Mouse (Mus musculus): Measurements from ENCODE around the gene Dhrs2. TPM values are rescaled to one million over a fixed set of nuclear protein-coding genes. Genes with fewer than 3 reads are reported as not detected.

The Dhrs2 gene
- polyA plus RNA-seq, 2 experiments = 0.34 TPM; not detected in 1

DNA sequence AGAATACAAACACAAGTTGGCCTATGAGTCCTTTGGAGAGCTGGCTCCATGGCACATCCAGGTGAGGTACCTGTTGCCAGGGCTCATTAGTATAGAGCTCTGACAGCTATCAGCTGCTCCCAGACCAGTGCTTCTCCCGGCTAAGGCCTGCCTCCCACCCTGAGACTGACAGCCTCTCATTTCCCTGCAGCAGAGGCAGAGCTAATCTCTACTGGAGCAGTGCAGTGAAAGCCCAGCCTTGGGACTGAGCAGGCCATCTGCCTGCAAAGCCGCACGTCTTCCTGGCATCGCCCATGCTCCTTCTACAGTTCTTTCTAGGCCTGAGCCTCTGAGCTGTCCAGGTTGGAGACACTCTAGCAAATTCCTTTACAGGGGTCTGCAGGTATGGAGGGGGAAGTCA is 51.2 kb downstream of the Dhrs2 start:
- no peak overlapping the region for H3K27ac ChIP-seq (replicated peaks; ENCODE audit: low read depth, low read length)
- no peak overlapping the region for H3K4me2 ChIP-seq (replicated peaks; ENCODE audit: low read depth, low read length, severe bottlenecking)
- H3K36me3 ChIP-seq (ENCODE audit: control insufficient read depth, insufficient read depth, low read length) = no peaks in the 10 kb centered on the region
- ATAC-seq (ENCODE audit: low FRiP score, low read depth) = no peak
- no peaks in the 10 kb centered on the region for H3K27me3 ChIP-seq (ENCODE audit: control insufficient read depth, insufficient read depth, low read length)
- TF ChIP-seq POLR2A (IDR thresholded peaks at IDR 0.05; ENCODE audit: borderline replicate concordance, extremely low read depth, insufficient read depth, insufficient read length) = no peak
- H3K4me3 ChIP-seq (replicated peaks; ENCODE audit: low read length) = no peak overlapping the region
- no peaks in the 10 kb centered on the region for H3K4me1 ChIP-seq (ENCODE audit: control insufficient read depth, insufficient read depth, low read length)
- H3K9me3 ChIP-seq (ENCODE audit: control insufficient read depth, low read length) = no peaks in the 10 kb centered on the region
- no peak for DNase-seq (ENCODE audit: low spot score)
- WGBS = 67% methylated on average over 4 of the region's 4 CpGs
- H3K9ac ChIP-seq (ENCODE audit: low read depth, low read length, severe bottlenecking) = no peak overlapping the region

DNA sequence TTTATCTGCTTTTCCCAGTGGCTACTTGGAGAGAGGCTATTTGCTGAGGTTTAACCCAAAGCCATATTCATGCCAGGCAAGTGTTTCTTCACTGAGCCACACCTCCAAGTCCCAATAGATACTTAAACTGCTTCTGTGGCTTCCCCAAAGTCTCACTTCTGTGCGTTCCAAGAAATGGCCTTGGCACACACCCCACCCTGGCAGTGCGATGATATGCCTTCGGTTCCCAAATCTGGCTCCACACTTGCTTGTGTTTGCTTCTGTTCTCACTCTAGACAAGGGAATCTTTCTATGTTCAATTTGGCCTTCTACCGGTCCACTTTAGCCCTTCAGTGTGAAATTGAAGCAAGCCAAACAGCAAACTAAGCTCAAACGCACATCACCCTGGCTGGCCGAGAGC is 53.0 kb downstream of the Dhrs2 start:
- no peak overlapping the region for H3K9ac ChIP-seq (ENCODE audit: low read depth, low read length, severe bottlenecking)

DNA sequence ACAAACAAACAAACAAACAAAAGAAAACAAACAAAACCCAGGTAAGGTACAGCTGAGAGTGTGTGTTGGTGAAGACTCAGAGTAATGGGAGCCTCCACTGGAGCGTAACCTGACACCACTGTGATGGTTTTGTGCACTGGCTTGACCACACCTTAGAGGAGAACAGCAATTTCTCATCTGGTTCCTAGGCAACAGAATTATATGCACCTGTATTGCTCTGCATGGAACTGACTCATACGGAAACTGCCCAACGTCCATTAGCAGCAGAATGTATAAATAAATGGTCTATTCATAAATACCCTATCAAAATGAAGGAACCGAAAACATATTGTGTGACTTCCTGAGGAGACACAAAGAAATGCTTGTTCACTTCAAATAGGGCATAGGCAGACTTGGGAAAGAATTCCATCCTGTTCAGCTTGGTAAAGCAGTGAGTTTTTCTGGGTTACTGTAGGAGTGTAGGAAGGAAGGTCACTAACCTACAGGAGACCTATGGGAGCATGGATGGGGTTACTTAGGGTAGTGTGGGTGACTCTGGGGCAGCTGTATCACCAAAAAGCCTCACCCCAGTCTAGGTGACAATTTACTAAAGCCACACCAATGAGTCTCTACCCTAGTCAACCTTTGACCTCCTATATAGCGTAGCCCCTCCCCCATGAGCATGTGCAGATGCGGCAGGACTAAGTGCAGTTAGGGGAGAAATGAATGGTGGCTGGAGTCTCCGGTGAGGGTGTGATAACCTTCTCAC is 57.7 kb downstream of the Dhrs2 start:
- Histone ChIP-seq H3K4me1 (ENCODE audit: control insufficient read depth, insufficient read depth, low read length) (no peaks in the 10 kb centered on the region; the same call in 1 of the 2 replicates), H3K36me3 (ENCODE audit: control insufficient read depth, insufficient read depth, low read length) (no peaks in the 10 kb centered on the region), H3K9ac (ENCODE audit: low read depth, low read length, severe bottlenecking) (no peak overlapping the region), H3K27ac (replicated peaks; ENCODE audit: low read depth, low read length) (no peak overlapping the region), H3K4me3 (replicated peaks; ENCODE audit: low read length) (no peak overlapping the region), H3K27me3 (ENCODE audit: control insufficient read depth, insufficient read depth, low read length) (no peaks in the 10 kb centered on the region), H3K4me2 (replicated peaks; ENCODE audit: low read depth, low read length, severe bottlenecking) (no peak overlapping the region), H3K9me3 (ENCODE audit: control insufficient read depth, low read length) (no peaks in the 10 kb centered on the region)
- ATAC-seq (ENCODE audit: low FRiP score, low read depth) (no peak), DNase-seq (ENCODE audit: low spot score) (no peak)
- WGBS = 62% methylated on average over 7 of the region's 7 CpGs
- TF ChIP-seq POLR2A (IDR thresholded peaks at IDR 0.05; ENCODE audit: borderline replicate concordance, extremely low read depth, insufficient read depth, insufficient read length) = no peak

More for the DNA sequence above, 53.0 kb downstream of the Dhrs2 start:
- ATAC-seq (ENCODE audit: low FRiP score, low read depth) (no peak), DNase-seq (ENCODE audit: low spot score) (no peak)
- Histone ChIP-seq H3K4me3 (replicated peaks; ENCODE audit: low read length) (no peak overlapping the region), H3K4me1 (ENCODE audit: control insufficient read depth, insufficient read depth, low read length) (no peaks in the 10 kb centered on the region; the same call in 1 of the 2 replicates), H3K36me3 (ENCODE audit: control insufficient read depth, insufficient read depth, low read length) (no peaks in the 10 kb centered on the region), H3K4me2 (replicated peaks; ENCODE audit: low read depth, low read length, severe bottlenecking) (no peak overlapping the region), H3K27me3 (ENCODE audit: control insufficient read depth, insufficient read depth, low read length) (no peaks in the 10 kb centered on the region), H3K27ac (replicated peaks; ENCODE audit: low read depth, low read length) (no peak overlapping the region), H3K9me3 (ENCODE audit: control insufficient read depth, low read length) (no peaks in the 10 kb centered on the region)
- TF ChIP-seq POLR2A (IDR thresholded peaks at IDR 0.05; ENCODE audit: borderline replicate concordance, extremely low read depth, insufficient read depth, insufficient read length) = no peak
- WGBS = 92% methylated on average over 6 of the region's 6 CpGs

Other genes starting within 250 kb of the Dhrs2 start
- not detected in 2 replicates for gene Gm17428, start 245.1 kb upstream of the Dhrs2 start, polyA plus RNA-seq (2012; rRNA removed)
- not detected in 2 replicates for gene Gm17428, start 245.1 kb upstream of the Dhrs2 start, polyA plus RNA-seq (2014; fragmentation: Nextera tagmentation; extraction: Ambion mirVana)
- 29.5 and 59.8 TPM in 2 replicates for gene Myh7, start 227.4 kb upstream of the Dhrs2 start, polyA plus RNA-seq (2012; rRNA removed)
- 40.0 and 55.3 TPM in 2 replicates for gene Myh7, start 227.4 kb upstream of the Dhrs2 start, polyA plus RNA-seq (2014; fragmentation: Nextera tagmentation; extraction: Ambion mirVana)
- gene Ngdn, start 206.6 kb upstream of the Dhrs2 start, polyA plus RNA-seq (2012; rRNA removed) = 43.2 and 62.6 TPM in 2 replicates
- gene Ngdn, start 206.6 kb upstream of the Dhrs2 start, polyA plus RNA-seq (2014; fragmentation: Nextera tagmentation; extraction: Ambion mirVana) = 66.8 and 74.3 TPM in 2 replicates
- gene Zfhx2, start 129.7 kb upstream of the Dhrs2 start, polyA plus RNA-seq (2012; rRNA removed) = 5.3 and 6.1 TPM in 2 replicates
- 3.7 and 4.7 TPM in 2 replicates for gene Zfhx2, start 129.7 kb upstream of the Dhrs2 start, polyA plus RNA-seq (2014; fragmentation: Nextera tagmentation; extraction: Ambion mirVana)
- gene Thtpa, start 127.2 kb upstream of the Dhrs2 start, polyA plus RNA-seq (2012; rRNA removed) = 11.9 and 12.4 TPM in 2 replicates
- 19.9 and 20.3 TPM in 2 replicates for gene Thtpa, start 127.2 kb upstream of the Dhrs2 start, polyA plus RNA-seq (2014; fragmentation: Nextera tagmentation; extraction: Ambion mirVana)
- gene Ap1g2, start 115.4 kb upstream of the Dhrs2 start, polyA plus RNA-seq (2012; rRNA removed) = 22.9 and 31.4 TPM in 2 replicates
- 19.5 and 20.4 TPM in 2 replicates for gene Ap1g2, start 115.4 kb upstream of the Dhrs2 start, polyA plus RNA-seq (2014; fragmentation: Nextera tagmentation; extraction: Ambion mirVana)
- 10.4 and 11.2 TPM in 2 replicates for gene Jph4, start 105.1 kb upstream of the Dhrs2 start, polyA plus RNA-seq (2012; rRNA removed)
- 2.5 and 3.0 TPM in 2 replicates for gene Jph4, start 105.1 kb upstream of the Dhrs2 start, polyA plus RNA-seq (2014; fragmentation: Nextera tagmentation; extraction: Ambion mirVana)